Mouse (Mus musculus): Measurements from ENCODE around the gene Hsf5. TPM values are rescaled to one million over a fixed set of nuclear protein-coding genes. Genes with fewer than 3 reads are reported as not detected.

The Hsf5 gene
- polyA plus RNA-seq, 1 experiment from 2014 or later = 0.61 TPM

DNA sequence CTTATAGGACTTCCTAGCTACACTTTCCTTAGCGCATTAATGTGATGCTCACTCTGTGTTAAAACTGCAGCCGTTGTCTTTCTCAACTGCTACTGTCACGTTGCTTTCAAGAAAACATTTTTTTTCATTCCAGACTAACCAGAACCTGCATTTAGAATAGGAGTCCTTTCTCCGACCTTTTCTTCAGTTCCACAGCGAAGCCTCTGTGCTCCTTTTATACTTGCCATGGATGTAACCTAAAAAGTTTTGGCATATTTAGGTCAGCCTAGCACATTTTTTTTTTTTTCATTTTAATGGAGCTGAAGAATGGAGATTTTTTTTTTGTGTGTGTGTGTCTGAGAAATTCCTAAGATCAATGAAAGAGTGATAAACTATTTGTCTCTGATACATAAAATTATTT, 1.4 kb upstream of the Hsf5 start:
- 95% methylated on average over 5 of the region's 5 CpGs for WGBS
- Histone ChIP-seq H3K9ac (no peak overlapping the region), H3K4me1 (no peaks in the 10 kb centered on the region), H3K4me3 (no peak overlapping the region), H3K36me3 (replicated peaks) (peaks cover 74% of the 10 kb centered on the region), H3K27ac (no peak overlapping the region), H3K27me3 (replicated peaks) (no peaks in the 10 kb centered on the region), H3K9me3 (no peaks in the 10 kb centered on the region), H3K4me2 (no peak overlapping the region)
- ATAC-seq (replicated peaks) = no peak

DNA sequence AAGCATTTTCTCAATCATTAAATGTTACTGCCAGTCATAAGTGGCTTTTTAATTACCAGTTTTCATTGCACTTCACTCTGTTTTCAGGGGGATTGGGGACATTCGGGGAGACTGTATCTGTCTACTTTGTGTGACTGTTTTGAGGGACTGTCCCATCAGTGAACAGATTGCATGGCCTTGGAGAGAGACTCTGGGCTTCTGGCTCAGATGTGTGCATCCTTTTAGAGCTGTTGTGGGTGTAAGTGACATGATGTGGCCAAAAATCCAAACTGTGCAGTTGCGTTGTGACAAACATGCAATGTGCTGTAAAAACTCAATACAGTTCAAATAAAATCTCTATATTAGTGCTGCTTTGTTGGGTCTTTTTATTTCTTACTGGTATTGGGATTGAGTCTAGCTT, 1.0 kb upstream of the Hsf5 start:
- H3K36me3 ChIP-seq (replicated peaks) = peaks cover 70% of the 10 kb centered on the region
- H3K9me3 ChIP-seq = no peaks in the 10 kb centered on the region
- H3K4me1 ChIP-seq = no peaks in the 10 kb centered on the region
- H3K4me3 ChIP-seq = no peak overlapping the region
- no peak overlapping the region for H3K9ac ChIP-seq
- no peak overlapping the region for H3K4me2 ChIP-seq
- no peak for ATAC-seq (replicated peaks)
- no peaks in the 10 kb centered on the region for H3K27me3 ChIP-seq (replicated peaks)
- H3K27ac ChIP-seq = no peak overlapping the region
- WGBS = 99% methylated on average over 2 of the region's 2 CpGs

DNA sequence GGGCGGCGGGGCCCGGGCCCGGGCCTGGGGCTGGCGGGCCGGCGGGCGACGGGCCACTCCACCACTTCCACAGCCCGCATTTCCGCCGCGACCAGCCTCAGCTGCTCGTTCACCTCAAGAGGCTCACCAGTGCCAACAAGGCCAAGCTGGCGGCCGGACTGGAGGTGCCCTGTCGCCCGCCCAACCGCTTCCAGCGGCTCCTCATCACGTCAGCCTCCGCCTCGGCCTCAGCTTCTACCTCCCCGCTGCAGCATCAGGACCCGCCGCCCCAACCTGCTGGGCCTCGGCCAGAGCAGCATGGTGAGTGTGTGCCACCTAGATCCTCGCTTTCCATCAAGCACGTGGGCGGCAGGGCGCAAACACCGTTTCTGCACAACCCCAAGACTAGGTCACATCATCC, 642 bp downstream of the Hsf5 start:
- Histone ChIP-seq H3K4me3 (no peak overlapping the region), H3K36me3 (replicated peaks) (peaks cover 53% of the 10 kb centered on the region), H3K27me3 (replicated peaks) (no peaks in the 10 kb centered on the region), H3K4me1 (no peaks in the 10 kb centered on the region), H3K27ac (no peak overlapping the region), H3K4me2 (no peak overlapping the region), H3K9ac (no peak overlapping the region), H3K9me3 (no peaks in the 10 kb centered on the region)
- ATAC-seq (replicated peaks) = no peak
- WGBS = 94% methylated on average over 32 of the region's 32 CpGs

- Histone ChIP-seq H3K27me3 (replicated peaks) (no peaks in the 10 kb centered on the region), H3K27ac (no peak overlapping the region), H3K4me3 (no peak overlapping the region), H3K4me2 (no peak overlapping the region), H3K36me3 (replicated peaks) (peaks cover 20% of the 10 kb centered on the region), H3K9me3 (no peaks in the 10 kb centered on the region), H3K9ac (no peak overlapping the region), H3K4me1 (no peaks in the 10 kb centered on the region)
- 85% methylated on average over 4 of the region's 4 CpGs for WGBS
- ATAC-seq (replicated peaks) = no peak
Observed at GRCm38 (mm10) chr11:87623160-87623559, 6.2 kb downstream of the Hsf5 start.

- no peak for ATAC-seq (replicated peaks)
- WGBS = 33% methylated on average over 10 of the region's 10 CpGs
- no peak overlapping the region for H3K9ac ChIP-seq
- H3K36me3 ChIP-seq (replicated peaks) = no peaks in the 10 kb centered on the region
- H3K9me3 ChIP-seq = no peaks in the 10 kb centered on the region
- no peak overlapping the region for H3K4me2 ChIP-seq
- H3K4me1 ChIP-seq = no peaks in the 10 kb centered on the region
- no peak overlapping the region for H3K27ac ChIP-seq
- no peaks in the 10 kb centered on the region for H3K27me3 ChIP-seq (replicated peaks)
- no peak overlapping the region for H3K4me3 ChIP-seq
Observed at GRCm38 (mm10) chr11:87629859-87630258, 12.9 kb downstream of the Hsf5 start.

DNA sequence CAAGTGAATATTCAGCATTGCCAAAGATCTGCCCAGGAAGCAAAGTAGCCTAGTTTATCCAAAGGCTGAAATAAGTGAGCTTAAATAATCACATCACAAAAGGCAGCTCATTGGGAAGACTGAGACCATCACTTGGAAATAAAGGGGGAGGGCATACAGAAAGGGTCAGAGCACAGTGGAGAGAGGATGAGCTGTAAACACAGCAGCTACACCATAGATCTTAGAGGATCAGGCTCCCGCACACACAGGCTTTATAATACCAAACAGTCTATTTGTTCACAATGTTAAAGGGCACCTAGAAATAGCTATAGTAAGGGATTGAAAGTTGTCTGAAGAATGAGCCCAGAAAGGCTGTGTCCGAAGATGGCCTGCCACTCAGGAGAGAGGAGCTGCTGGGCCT, 21.8 kb downstream of the Hsf5 start:
- Histone ChIP-seq H3K36me3 (replicated peaks) (no peaks in the 10 kb centered on the region; the same call in 1 of the 2 replicates), H3K27me3 (replicated peaks) (no peaks in the 10 kb centered on the region), H3K4me1 (peaks cover 8% of the 10 kb centered on the region), H3K27ac (peak overlapping the region; percentile 28; the same call in 1 of the 2 replicates), H3K9me3 (no peaks in the 10 kb centered on the region), H3K4me2 (peak overlapping the region; percentile 59), H3K4me3 (peak overlapping the region; percentile 33), H3K9ac (peak overlapping the region; percentile 36)
- no peak for ATAC-seq (replicated peaks)
- 8% methylated on average over 2 of the region's 2 CpGs for WGBS

- under 1% methylated on average over 29 of the region's 29 CpGs for WGBS
- H3K9me3 ChIP-seq = no peaks in the 10 kb centered on the region
- H3K27me3 ChIP-seq (replicated peaks) = no peaks in the 10 kb centered on the region
- H3K4me3 ChIP-seq = peak overlapping the region; percentile 33
- H3K4me2 ChIP-seq = peak overlapping the region; percentile 59
- peak overlapping the region; percentile 28; the same call in 1 of the 2 replicates for H3K27ac ChIP-seq
- H3K36me3 ChIP-seq (replicated peaks) = no peaks in the 10 kb centered on the region; the same call in 1 of the 2 replicates
- ATAC-seq (replicated peaks) = 0 out of 2 replicates have a peak, but pooled peaks have one; percentile 37
- H3K4me1 ChIP-seq = peaks cover 8% of the 10 kb centered on the region
- H3K9ac ChIP-seq = peak overlapping the region; percentile 36
Observed at GRCm38 (mm10) chr11:87639206-87639605, 22.2 kb downstream of the Hsf5 start.

DNA sequence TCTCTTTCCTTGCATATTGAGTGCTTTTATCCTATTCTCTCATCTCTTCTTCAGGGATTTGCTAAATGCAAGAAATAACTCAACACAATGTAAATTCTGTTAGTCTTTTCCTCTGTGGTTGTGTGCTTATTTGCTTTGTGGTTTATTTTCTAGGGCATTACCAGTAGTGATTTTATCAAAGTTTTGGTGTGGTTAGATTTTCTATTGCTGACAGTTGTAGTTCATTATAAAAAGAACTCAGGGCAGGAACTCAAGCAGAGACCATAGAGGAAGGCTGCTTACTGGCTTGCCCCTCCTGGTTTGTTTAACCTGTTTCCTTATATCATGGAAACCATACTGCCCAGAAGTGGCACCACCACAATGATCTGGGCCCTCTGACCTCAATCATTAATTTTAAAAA, 25.9 kb downstream of the Hsf5 start:
- Histone ChIP-seq H3K27ac (no peak overlapping the region), H3K4me1 (peaks cover 8% of the 10 kb centered on the region), H3K9me3 (no peaks in the 10 kb centered on the region), H3K9ac (no peak overlapping the region), H3K36me3 (replicated peaks) (no peaks in the 10 kb centered on the region), H3K4me2 (no peak overlapping the region), H3K27me3 (replicated peaks) (no peaks in the 10 kb centered on the region), H3K4me3 (no peak overlapping the region)
- no peak for ATAC-seq (replicated peaks)

DNA sequence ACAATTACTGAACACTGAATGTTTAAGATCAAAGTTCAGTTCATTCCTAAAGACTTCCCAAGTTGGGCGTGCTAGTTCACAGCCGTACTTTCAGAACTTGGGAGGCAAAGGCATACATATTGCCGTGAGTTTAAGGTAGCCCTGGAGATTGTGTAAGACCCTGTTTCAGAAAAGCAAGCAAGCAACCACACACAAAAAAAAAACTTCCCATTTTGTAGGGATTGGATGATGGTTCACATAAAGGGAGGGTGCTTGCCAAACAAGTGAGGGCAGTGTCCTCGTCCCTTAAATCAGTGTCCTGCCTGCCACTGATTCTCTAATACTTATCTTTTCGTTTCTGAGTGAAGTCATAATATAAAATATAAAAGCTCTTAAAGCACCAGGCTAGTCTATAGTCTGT, 37.7 kb downstream of the Hsf5 start:
- no peak for ATAC-seq (replicated peaks)
- 81% methylated on average over 5 of the region's 5 CpGs for WGBS
- no peaks in the 10 kb centered on the region for H3K36me3 ChIP-seq (replicated peaks)

GRCm38 (mm10) chr11:87659216-87659615, 42.3 kb downstream of the Hsf5 start:
- Histone ChIP-seq H3K4me3 (no peak overlapping the region), H3K9me3 (no peaks in the 10 kb centered on the region), H3K36me3 (replicated peaks) (no peaks in the 10 kb centered on the region), H3K4me1 (peaks cover 8% of the 10 kb centered on the region), H3K4me2 (no peak overlapping the region), H3K27me3 (replicated peaks) (peaks cover 13% of the 10 kb centered on the region; the same call in 1 of the 2 replicates), H3K9ac (no peak overlapping the region), H3K27ac (no peak overlapping the region)
- WGBS = 80% methylated on average over 7 of the region's 7 CpGs
- no peak for ATAC-seq (replicated peaks)

More for the DNA sequence above, 37.7 kb downstream of the Hsf5 start:
- Histone ChIP-seq H3K4me2 (no peak overlapping the region), H3K4me1 (no peaks in the 10 kb centered on the region), H3K27ac (no peak overlapping the region), H3K27me3 (replicated peaks) (no peaks in the 10 kb centered on the region), H3K9ac (no peak overlapping the region), H3K4me3 (no peak overlapping the region), H3K9me3 (no peaks in the 10 kb centered on the region)

DNA sequence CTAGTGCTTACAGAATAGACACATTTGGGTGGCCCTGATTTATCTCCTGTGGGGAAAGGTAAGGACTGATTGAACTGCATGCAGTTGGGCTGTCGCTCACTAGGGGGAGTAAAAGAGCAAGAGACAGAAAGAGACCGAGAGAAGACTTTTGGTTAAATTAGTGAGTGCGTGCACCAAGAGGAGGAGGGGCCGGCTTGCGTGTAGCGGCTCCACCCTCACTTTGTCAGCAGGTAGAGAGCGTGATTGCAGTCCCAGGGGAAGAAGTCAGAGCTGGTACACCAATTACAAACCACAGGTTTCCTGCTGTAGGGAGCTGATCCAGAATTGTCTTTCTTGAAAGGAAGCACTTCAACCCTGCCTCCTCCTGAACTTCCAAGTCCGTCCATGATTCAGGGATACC, 45.4 kb downstream of the Hsf5 start, which contains the start of gene Rnf43:
Gene Rnf43 (plus strand): TSS at position 316 of the 400 bp plus-strand sequence.
- Histone ChIP-seq H3K27ac (no peak within 1 kb of the TSS), H3K36me3 (replicated peaks) (no peaks in the 10 kb centered on the region), H3K9me3 (no peaks in the 10 kb centered on the region), H3K4me3 (peak within 1 kb of the TSS; percentile 33), H3K27me3 (replicated peaks) (peaks cover 16% of the 10 kb centered on the region; the same call in 1 of the 2 replicates), H3K4me1 (peaks cover 8% of the 10 kb centered on the region), H3K4me2 (peak within 1 kb of the TSS; percentile 55), H3K9ac (peak within 1 kb of the TSS; percentile 9; the same call in 1 of the 2 replicates)
- under 1% methylated on average over 8 of the region's 8 CpGs for WGBS
- ATAC-seq (replicated peaks) = no peak

GRCm38 (mm10) chr11:87662822-87663221, 45.9 kb downstream of the Hsf5 start:
- no peak for ATAC-seq (replicated peaks)
- peaks cover 16% of the 10 kb centered on the region; the same call in 1 of the 2 replicates for H3K27me3 ChIP-seq (replicated peaks)
- H3K9me3 ChIP-seq = no peaks in the 10 kb centered on the region
- H3K9ac ChIP-seq = peak overlapping the region; percentile 9; the same call in 1 of the 2 replicates
- peak overlapping the region; percentile 33 for H3K4me3 ChIP-seq
- 11% methylated on average over 14 of the region's 14 CpGs for WGBS
- peaks cover 8% of the 10 kb centered on the region for H3K4me1 ChIP-seq
- no peak overlapping the region for H3K27ac ChIP-seq
- H3K4me2 ChIP-seq = peak overlapping the region; percentile 55
- no peaks in the 10 kb centered on the region for H3K36me3 ChIP-seq (replicated peaks)

- Histone ChIP-seq H3K27ac (no peak overlapping the region), H3K9me3 (no peaks in the 10 kb centered on the region), H3K36me3 (replicated peaks) (no peaks in the 10 kb centered on the region), H3K4me3 (no peak overlapping the region), H3K4me2 (no peak overlapping the region), H3K27me3 (replicated peaks) (peaks cover 16% of the 10 kb centered on the region; the same call in 1 of the 2 replicates), H3K9ac (no peak overlapping the region), H3K4me1 (peaks cover 8% of the 10 kb centered on the region)
- ATAC-seq (replicated peaks) = no peak
- 80% methylated on average over 6 of the region's 6 CpGs for WGBS
Observed at GRCm38 (mm10) chr11:87663948-87664347, 47.0 kb downstream of the Hsf5 start.

Measured in midbrain, embryonic 15.5 days (tissue).